Mouse (Mus musculus): ENCODE results near the gene Ect2.

Gene Ect2

DNA sequence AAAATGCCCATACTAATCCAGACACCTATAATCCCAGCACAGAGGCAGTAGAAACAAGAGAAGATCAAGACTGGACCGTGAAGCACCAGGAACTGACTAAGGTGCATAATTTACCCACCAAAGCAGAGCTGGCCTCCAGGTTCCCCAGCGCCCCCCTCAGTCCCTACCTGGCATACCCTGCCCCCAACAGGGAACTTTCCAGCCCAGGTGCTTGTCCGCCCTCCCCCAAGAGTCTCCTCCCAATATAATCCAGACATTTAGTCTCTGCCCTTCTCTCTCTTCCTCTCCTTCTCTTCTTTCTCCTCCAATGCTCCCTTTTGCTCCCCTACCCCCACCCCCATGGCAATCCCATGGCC lies 2.9 kb upstream of the Ect2 start:
- DNase-seq: no peak

DNA sequence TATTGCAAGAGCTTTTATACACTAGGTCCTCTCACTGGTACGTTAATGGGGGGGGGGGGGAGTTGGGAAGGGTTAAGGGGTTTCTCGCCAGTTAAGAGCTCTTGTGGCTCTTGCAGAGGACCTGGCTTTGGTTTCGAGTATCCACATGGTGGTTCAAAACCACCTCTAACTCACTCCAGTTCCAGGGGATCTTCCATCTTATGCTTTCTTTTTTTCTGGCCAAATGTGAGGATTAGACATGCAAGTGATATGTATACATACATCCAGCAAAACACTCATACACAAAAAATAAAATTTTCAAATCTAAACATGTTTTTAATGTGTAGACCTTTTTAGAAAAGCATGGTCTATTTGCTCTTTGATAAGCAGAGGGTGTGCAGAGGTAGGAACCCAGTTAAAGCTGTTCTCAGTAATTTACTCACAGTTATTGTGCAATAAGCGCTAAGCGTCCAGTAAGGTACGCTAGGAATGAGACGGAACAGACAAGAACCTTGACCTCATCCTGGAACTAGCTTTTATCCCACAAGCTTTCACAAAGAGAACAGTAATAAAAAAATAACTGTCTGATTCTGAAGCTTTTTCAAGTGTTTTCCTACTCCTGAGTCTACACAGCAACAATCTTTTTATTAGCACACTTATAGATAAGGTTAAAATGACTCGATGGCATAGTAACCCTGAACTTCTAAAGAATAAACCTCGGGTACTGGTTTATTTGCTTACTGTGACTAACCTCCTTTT lies 2.3 kb upstream of the Ect2 start:
- DNase-seq: no peak

DNA sequence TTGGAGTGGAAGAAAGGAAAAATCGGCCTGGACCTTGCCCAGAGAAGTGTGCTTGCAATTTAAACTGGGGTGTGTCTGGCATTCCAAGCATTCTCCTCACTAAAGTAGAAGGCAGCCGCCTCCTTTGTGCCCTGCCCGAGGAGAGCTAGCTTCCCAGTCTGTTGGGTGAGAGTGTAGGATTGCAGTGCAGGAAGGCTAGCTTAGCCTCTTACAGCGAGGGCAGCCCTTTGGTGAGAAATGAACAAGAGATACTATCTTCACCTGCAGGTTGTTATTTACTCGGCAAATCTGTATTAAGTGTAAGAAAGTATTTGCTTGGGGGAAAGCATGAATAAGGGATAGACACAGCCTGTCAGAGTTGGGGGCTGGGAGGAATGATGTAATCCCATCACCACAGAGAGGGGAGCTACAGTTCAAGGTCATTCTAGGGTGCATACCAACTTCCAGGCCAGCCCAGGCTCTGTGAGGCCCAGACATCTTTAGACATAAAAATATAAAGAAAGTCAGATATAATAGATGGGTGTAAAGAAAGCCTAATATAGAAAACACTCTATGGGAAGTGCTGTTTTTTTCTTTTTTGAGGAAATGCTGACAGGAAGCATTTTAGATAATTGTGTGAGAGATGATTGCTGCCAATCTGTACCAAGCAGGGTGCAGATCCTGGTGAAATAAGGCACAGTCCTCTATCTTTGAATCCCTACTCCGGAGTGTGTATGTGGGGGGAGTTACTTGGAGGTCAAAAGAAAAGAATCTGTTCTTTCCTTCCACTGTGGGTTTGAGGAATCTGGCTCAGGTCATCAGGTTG lies 1.6 kb upstream of the Ect2 start:
- no peak for DNase-seq

- DNase-seq: no peak
These were observed 602 bp upstream of the Ect2 start for GRCm38 (mm10) chr3:27154280-27154679.

DNA sequence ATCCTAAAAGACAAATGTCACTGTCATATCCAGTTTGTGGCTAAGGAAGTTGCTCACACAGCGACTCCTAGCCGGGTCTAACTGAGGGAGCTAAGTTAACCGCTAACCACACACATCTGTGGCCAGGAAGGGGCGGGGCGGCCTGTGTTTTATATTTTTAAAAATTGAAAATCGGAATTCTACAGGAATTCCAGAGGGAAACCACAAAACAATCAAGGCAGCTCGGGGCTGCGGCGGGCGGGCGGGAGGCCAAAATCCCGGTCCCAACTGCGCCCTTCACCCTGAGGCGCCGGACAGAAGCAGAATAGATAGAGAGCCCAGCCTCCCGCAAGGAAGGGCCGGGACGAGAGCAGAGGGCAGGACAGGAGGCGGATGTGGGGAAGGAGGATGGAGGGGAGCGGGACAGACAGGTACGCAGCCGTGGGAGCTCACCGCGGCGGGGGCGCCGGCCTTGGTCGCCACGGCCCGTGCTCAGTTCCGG lies 447 bp downstream of the Ect2 start:
- no peak for DNase-seq

DNA sequence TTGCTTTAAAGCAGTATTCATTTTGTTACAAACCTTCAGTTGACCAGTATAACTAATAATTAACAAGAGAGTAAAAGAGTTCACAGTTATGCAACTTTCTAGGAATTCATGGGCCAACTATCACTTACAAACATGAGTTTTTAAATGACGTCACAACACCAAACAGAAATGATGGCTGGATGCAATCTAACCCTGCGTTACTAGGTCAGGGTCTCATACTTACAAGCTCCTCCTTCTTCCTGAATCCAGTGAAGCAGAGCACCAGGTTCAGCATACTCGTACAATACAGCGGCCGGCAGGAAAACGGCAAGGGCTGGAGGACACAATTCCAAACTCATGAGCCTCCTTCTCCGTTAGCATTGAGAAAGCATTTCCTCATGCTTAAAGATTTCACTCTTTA lies 7.9 kb downstream of the Ect2 start:
- DNase-seq: no peak

GRCm38 (mm10) chr3:27143570-27143969 lies 10.1 kb downstream of the Ect2 start:
- DNase-seq: no peak

- DNase-seq: no peak
These were observed 13.6 kb downstream of the Ect2 start for GRCm38 (mm10) chr3:27140101-27140500.

GRCm38 (mm10) chr3:27121864-27122450 lies 31.7 kb downstream of the Ect2 start:
- DNase-seq: no peak

DNA sequence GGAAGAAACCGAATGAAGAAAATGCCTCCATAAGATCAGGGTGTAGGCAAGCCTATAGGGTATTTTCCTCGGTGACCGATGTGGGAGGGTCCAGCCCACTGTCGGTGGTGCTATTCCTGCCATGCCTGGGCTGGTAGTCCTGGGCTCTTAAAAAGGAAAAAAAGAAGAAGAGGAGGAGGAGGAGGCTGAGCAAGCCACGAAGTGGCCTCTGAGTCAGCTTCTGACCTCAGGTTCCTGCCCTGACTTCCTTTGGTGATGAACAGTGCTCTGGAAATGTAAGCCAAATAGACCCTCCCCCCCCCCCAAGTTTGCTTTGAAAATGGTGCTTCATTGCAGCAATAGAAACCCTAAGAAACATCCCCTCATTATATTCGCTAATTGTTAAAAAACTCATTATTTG lies 32.7 kb downstream of the Ect2 start:
- DNase-seq: no peak

DNA sequence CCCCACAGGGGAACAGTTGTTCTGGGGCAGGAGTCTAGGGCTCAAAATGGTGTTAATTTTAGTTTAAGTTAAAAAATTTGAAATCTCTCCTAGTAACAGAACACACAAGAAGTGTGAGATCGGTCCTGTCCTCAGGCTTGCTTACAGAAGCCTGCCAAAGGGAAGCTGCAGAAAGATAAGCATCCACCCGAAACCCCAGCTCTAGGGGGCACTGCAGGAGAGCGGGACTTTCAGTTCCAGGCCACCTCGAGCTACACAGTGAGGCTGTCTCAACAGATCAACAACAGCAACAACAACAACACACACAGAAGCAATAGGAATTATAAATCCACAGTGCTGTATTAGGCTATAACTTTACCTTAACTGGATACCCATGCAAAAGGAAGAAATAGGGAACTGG lies 35.5 kb downstream of the Ect2 start:
- no peak for DNase-seq

DNA sequence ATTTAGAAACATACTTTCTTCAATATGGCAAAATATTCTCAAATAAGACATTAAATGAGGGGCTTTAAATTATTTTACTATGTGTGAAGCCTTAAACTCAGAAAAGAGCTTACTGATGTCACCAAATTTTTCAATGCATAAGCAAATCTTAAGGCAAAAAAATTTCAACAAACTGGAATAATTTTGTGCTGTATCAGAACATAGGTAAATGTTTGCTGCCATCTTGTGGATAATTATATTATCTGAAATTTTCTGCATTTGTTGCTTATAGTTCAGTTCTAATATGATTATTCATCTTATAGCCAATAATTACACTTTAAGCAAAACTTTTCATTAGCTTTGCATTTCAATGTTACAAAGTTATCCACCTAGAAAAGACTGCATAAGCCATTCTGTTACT lies 42.8 kb downstream of the Ect2 start:
- DNase-seq: no peak

GRCm38 (mm10) chr3:27109109-27109508 lies 44.6 kb downstream of the Ect2 start:
- DNase-seq: no peak

GRCm38 (mm10) chr3:27107142-27107541 lies 46.5 kb downstream of the Ect2 start:
- DNase-seq: no peak

- DNase-seq: no peak
These were observed 50.7 kb downstream of the Ect2 start for GRCm38 (mm10) chr3:27102965-27103364.

GRCm38 (mm10) chr3:27098633-27099032 lies 55.0 kb downstream of the Ect2 start:
- DNase-seq: no peak

DNA sequence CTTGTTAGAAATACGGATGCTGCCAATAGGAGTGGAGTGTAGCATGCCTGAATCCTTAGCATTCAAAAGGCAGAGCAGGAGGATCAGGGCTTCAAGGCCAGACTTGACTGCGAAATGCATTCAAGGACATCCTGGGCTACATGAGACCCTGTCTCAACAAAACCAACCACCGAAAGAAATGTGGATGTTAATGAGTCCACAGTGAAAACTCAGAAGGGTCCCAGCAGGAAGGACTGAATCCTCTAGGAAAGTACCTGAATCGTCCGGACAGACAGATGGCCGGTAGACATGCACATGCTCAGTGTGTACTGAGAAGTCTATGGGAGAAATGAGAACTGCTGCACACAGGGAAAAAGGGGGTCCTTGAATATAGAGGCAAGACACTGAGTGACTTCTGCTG lies 67.5 kb downstream of the Ect2 start:
- DNase-seq: no peak

GRCm38 (mm10) chr3:27081229-27082060 lies 72.2 kb downstream of the Ect2 start:
- DNase-seq: no peak

DNA sequence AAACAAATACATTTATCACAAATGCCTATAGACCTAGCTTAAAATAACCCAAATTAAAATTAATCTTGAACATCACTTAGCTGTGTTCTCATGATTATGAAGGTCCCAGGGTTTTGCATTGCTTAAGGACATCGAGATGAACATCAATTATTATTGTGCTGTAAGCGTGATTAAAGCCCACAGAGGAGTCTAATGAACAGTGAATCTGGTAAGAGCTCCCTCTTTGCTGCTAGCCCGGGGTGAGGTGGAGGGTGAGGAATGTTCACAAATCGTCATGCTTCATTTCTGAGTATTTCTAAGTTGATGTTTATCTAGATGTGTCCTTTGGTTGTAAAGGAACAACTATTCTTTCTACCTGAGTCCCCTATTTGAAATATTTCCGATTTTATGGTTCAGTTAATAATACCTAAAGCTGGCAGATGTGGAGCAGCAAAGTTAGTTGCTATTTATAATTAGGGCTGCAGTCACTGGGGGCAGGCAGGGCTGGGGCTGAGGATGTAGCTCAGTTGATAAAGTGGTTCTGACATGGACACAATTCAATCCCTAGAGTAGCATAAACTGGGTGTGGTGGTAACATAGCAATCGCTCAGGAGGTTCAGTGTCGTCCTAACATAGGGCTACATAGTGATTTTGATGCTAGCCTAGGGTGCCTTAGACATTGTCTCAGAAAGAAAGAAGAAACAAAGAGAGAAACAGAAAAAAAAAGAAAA lies 73.5 kb downstream of the Ect2 start:
- no peak for DNase-seq

DNA sequence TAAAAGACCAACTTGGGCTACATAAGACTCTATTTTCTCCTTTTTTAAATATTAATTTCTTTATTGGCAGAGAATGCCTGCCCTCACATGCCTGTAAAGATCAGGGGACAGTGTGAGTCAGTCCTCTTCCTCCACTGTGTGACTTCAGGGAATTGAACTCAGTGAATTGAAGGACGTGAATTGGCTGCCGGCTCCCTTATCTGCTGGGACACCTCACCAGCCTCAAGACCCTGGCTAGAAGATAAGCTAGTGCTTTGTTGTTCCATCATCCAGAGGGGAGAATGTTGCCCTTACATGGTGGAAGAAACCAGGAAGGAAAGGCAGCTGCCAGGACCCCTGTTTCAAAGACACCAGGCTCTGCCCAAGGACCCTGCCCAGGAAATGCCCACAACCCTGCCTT lies 79.8 kb downstream of the Ect2 start:
- DNase-seq: no peak

DNA sequence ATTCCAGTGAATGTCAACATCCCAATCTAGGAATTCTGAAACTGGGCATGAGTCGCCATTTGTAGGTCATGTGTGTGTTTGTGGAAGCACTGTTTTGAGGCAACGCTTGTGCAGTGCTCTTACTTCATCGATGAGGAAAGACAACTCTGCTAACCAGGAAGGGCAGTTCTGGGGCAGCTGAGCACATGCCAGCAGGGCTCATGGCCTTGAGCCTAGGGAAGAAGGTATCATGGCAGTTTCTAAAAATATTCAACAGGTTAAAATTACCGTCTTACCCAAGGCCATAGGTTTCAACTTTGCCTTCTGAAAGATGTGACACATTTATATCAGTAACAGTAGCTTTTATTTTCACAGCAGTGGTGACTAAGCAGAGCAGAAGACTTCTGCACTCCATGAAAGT lies 82.0 kb downstream of the Ect2 start:
- no peak for DNase-seq

- no peak for DNase-seq
These were observed 83.3 kb downstream of the Ect2 start for GRCm38 (mm10) chr3:27070340-27070739.
